Mouse (Mus musculus) naive thymus-derived CD4-positive, alpha-beta T cell, adult 2 months (primary cell): ENCODE data around the gene Cdh13.

ENCODE experiments used
- DNase-seq: peaks from one replicate; pipeline ENCODE4 v3.0.0-alpha.2; 2011; ENCODE audit warnings: low read depth

Cdh13 gene

GRCm38 (mm10) chr8:118381641-118382040 lies 98.1 kb downstream of the Cdh13 start:
- no peak for DNase-seq

DNA sequence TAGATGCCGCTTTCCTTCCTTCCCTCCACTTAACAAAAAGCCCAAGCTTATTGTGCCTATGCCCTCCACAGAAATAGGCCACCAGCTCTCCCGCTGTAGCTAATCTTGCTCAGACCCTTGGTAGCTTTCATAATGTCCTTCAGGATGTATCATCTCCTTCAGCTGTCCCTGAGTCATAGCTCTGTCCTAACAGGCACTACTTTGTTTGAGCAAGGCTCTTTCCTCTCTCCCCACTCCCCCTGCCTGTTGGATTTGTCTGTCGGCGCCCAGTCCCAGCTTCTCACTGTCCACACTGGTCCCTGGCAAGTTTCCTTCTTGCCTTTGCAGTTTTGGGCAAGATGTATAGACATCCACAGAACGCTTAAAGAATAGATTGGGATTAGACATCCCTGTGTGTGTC lies 100.8 kb downstream of the Cdh13 start:
- DNase-seq = no peak

GRCm38 (mm10) chr8:118389456-118389855 lies 105.9 kb downstream of the Cdh13 start:
- no peak for DNase-seq

- DNase-seq = no peak
Observed at GRCm38 (mm10) chr8:118393909-118394650, 110.5 kb downstream of the Cdh13 start.

GRCm38 (mm10) chr8:118395178-118395577 lies 111.6 kb downstream of the Cdh13 start:
- DNase-seq = no peak

GRCm38 (mm10) chr8:118404836-118405235 lies 121.3 kb downstream of the Cdh13 start:
- DNase-seq = no peak

GRCm38 (mm10) chr8:118407322-118407721 lies 123.8 kb downstream of the Cdh13 start:
- no peak for DNase-seq

DNA sequence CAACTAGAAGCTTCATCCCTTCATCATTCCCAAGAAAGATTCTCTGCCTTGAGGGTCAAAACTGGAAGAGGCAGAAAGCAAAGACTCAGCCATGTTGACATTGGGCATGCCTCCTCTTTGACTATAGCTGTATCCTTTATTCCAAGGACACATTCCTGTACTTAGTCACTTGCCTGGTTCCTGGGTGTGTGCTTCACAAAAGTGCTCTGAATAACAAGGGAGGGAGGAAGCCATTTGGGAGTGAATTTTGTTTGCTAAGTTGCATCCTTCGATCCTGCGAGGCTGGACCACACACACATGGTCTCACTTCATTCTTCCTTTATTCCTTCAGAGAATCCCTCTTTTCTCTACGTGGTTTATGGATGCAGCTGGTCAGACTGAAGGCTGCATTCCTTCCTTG lies 125.9 kb downstream of the Cdh13 start:
- no peak for DNase-seq

DNA sequence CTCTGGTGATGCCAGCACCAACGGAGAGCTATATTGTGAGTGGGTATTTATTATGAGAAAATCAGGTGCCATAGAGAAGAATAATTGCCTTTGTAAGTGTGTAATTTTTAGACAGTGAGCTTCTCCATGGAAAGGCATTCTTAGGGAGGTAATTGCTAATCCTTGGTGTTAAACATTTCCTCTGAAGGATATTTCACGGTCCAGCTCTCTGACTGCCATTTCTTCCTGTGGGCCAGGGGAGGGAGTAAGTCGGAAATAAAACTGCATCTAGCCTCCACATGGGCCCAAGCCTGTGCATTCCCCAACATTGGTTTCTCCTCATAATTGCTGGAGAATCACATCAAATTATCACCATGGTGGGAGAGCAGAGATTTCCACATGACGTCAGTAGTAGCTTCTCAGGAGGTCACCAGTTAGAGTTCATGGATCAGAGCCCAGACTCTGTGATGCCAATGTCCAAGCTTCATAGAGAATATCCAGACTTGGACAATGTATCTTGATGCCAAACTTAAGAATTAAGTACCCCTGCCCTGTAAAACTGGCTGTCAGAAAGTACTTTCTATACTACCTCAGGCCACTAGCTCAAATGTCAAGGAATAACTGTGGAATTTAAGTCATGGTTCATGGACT lies 126.9 kb downstream of the Cdh13 start:
- no peak for DNase-seq

DNA sequence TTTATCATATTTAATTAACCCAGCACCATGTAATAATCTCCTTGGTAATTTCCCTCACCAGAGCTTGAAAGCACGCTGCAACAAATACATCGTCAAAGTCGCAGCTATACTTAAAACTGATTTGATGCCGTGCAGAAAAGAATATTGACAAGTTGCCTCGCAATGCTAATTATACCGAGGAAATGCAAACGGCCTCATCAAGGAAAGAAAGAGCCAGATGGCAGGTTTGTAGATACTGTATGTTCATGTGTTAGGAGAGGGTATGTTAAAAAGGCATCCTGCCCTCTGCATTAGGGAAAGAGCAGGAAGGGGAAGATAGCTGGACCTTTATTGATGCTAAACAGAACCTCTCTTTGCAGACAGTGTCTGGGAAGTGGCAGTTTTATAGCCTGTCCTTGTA lies 132.1 kb downstream of the Cdh13 start:
- no peak for DNase-seq

DNA sequence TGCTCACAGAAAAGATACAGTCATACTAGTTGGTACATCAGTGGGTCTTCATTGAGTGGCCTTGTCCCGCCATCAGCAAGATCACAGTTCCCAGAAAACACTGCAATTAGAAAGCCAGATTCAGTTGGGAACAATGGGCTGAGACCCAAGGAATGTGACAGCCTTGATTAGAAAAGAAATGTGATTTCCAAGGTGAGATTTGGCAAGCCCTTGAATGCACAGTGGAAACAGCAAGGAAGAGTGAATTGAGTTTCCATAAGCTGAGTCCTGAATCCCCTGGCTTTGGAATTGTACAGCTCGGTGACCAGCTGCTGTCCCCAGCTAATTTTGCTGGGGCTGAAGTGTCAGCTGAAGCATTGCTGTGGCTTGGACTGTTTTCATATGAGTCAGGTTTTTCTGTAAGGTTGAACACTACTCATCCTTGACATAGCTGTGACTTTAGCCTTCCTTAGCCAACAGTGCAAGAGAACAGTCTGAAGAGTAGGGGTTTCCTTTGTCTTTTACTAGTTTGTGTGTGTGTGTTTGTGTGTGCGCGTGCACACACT lies 133.3 kb downstream of the Cdh13 start:
- no peak for DNase-seq

- no peak for DNase-seq
Observed at GRCm38 (mm10) chr8:118422624-118423023, 139.1 kb downstream of the Cdh13 start.

DNA sequence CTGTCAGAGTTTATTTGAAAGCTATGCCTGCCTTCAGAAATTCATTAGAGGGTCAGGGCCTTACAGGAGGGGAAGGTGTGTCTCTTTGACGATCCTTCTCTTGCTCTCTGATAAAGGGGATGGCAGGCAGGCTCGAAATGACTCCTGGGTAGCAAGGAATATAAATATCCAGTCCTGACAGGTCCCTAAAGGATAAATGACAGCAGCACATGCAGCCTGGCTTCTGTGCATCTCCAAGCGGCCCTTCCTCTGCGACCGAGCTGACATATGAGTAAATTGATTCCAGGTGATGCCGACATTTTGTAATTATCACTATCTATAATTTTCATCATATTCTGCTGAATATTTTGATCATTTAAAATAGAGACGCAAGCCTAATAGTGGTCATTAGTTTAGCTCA lies 145.4 kb downstream of the Cdh13 start:
- DNase-seq = no peak

DNA sequence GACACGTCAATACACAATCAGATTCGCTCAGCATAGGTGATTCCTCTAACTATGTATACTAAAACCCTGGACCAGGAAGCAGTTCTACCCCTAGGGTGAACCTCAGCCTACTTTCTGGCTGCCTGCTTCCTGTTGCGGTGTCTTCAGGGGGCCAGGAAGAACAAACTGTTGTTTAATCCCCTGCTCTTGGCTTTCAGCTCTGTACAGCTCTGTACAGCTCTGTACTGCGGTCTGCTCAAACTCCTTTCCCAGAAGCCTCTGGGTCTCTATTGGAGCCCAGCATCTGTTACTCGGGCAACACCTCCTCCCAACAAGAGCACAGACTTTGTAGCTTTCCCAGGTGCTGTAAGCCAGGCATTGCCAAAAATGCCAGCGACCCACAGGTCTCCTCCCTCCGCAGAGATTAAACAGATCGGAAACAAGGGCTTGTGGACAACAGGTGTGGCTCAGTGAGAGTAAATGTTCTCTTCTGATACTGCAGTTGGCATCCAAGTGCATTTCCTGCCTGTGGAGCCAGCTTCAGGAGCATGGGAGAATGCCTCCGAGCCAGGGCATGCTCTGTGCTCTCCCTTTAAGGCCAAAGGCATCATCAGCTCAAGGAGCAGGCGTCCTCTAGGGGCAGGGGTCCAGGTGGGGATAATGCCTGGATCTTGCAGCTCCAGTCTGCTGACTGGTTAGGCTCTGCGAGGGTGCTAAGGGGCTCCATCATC lies 148.4 kb downstream of the Cdh13 start:
- no peak for DNase-seq

DNA sequence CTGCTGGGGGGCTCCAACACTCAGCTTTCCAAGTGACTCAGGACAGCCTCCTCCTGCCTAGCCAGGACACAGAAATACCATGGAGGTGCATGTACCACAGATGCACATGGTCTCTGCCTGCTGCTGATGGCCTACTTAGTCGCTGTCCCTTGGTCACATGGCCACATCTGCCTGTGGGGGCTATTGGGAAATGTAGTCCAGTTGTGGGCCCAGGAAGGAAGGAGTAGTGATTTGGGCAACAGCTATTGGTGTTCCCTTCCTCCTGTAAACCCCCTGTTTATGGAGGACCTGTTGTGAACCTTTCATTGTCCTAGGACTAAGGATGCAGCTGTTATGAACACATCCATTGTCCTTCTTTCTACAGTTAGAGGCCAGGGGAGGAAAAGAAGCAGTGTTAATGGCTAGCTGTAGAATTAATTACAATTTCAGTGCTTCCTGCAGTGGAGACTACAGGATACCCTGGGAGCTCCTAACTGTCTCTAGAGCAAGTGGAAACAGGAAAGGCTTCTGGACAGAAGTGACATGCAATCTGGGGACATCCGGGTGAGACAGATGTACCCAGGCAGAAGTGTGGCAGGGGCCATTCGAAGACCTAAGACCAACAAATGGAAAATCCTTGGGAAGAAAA lies 150.1 kb downstream of the Cdh13 start:
- DNase-seq = no peak

DNA sequence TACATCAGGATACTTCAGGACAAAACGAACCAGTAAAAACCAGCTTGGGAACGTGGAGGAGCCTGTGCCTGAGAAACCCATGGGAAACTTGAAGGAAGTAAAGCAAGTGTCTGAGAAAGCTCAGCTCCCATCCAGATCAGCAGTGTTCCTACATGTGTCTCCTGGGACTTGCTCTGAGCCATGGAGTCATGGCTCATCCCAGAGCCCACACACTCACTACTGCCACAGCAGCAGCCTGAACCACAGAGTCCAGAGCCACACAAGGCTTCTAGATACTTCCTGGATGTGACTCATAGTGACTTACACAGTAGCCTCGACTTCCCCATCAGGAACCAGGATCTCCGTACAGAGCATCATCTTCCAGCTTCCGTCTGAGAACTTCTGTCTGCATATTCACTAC lies 153.2 kb downstream of the Cdh13 start:
- DNase-seq = no peak

GRCm38 (mm10) chr8:118437152-118437551 lies 153.6 kb downstream of the Cdh13 start:
- DNase-seq = no peak

GRCm38 (mm10) chr8:118437874-118438273 lies 154.3 kb downstream of the Cdh13 start:
- no peak for DNase-seq

- DNase-seq = no peak
Observed at GRCm38 (mm10) chr8:118439857-118440256, 156.3 kb downstream of the Cdh13 start.

- DNase-seq = no peak
Observed at GRCm38 (mm10) chr8:118443361-118443760, 159.8 kb downstream of the Cdh13 start.

DNA sequence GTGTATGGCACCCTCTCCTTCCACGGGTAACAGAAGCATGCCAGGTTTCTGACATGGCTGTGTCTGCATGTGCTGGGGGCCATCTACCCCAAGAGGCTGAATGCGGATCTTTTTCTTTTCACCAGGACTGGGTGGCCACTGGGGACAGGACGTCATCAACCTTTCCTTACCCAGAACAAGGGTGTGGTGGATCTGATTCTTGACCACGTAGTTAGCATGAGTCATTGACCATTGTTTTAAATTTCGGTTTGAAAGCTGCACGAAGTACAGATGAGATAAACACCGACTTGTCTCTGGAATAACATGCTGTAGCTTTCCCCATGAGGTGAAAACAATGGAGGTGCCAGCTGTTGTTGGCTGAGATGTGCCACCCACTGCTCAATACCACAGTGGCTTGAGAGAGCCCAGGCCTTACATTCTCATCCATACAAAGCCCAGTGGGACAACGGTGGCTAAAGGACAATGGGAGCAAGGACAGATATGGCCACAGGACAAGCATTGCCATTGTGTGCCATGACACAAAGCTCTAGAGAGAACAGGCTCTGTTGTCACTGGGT lies 161.2 kb downstream of the Cdh13 start:
- no peak for DNase-seq

- no peak for DNase-seq
Observed at GRCm38 (mm10) chr8:118446516-118446915, 163.0 kb downstream of the Cdh13 start.
